Mouse (Mus musculus) liver, adult 2 months (tissue): ENCODE results near the gene Ssbp2. TPM values are rescaled to one million over a fixed set of nuclear protein-coding genes. Genes with fewer than 3 reads are reported as not detected.

Experiments
- DNase-seq: peaks from one replicate; pipeline ENCODE4 v3.0.0-alpha.2; 2011; ENCODE audit warnings: low read depth, low spot score; ENCODE audit errors: extremely low read depth
- H3K27ac ChIP-seq: fragments of 200-500 bp; replicated peaks from 2 replicates; pipeline ENCODE4 v1.5.1; 2012; ENCODE audit warnings: low read depth, mild to moderate bottlenecking, control low read depth, inconsistent platforms, low read length; ENCODE audit not compliant: insufficient read depth
- H3K27me3 ChIP-seq: fragments of 200-500 bp; 2 replicates; pipeline ENCODE4 v1.6.1; 2012; ENCODE audit warnings: mild to moderate bottlenecking, moderate library complexity, low read length, inconsistent platforms; ENCODE audit not compliant: control insufficient read depth, insufficient read depth
- H3K36me3 ChIP-seq: fragments of 200-500 bp; 2 replicates; pipeline ENCODE4 v1.6.1; 2012; ENCODE audit warnings: low read length, inconsistent platforms; ENCODE audit not compliant: control insufficient read depth, insufficient read depth
- H3K4me1 ChIP-seq: fragments of 200-500 bp; 2 replicates; pipeline ENCODE4 v1.6.1; 2011; ENCODE audit warnings: low read length; ENCODE audit not compliant: control insufficient read depth, insufficient read depth
- H3K4me3 ChIP-seq: fragments of 200-500 bp; 2 replicates; pipeline ENCODE4 v1.5.1; 2011; ENCODE audit warnings: low read depth, mild to moderate bottlenecking, control low read depth, low read length, moderate library complexity; ENCODE audit not compliant: insufficient read depth
- H3K79me2 ChIP-seq: fragments of 200-500 bp; 2 replicates; pipeline ENCODE4 v1.6.1; 2012; ENCODE audit warnings: inconsistent platforms, mild to moderate bottlenecking, low read length, moderate library complexity; ENCODE audit not compliant: control insufficient read depth, insufficient read depth
- H3K9ac ChIP-seq: fragments of 200-500 bp; 2 replicates; pipeline ENCODE4 v1.6.1; 2012; ENCODE audit warnings: low read depth, mild to moderate bottlenecking, control low read depth, inconsistent platforms, low read length
- CTCF ChIP-seq: fragments of 200-500 bp; IDR thresholded peaks from 2 replicates; pipeline ENCODE4 v1.5.1; 2011; ENCODE audit warnings: low read depth, low read length, control low read depth
- POLR2A ChIP-seq: fragments of 200-500 bp; IDR thresholded peaks from 2 replicates; pipeline ENCODE4 v1.6.1; 2011; ENCODE audit warnings: low read length, control low read depth; ENCODE audit not compliant: insufficient read depth; ENCODE audit errors: extremely low read depth
- WGBS: fragments of 180-500 bp; shearing (Covaris S2); methylation state at CpG from one replicate; pipeline ENCODE4 v1.1.7; 2018; 5-methylcytosine and 5-hydroxymethylcytosine counted together
- polyA plus RNA-seq: library from polyadenylated mRNA; depleted of rRNA; stranded (reverse); fragments of >200 nt; gene quantifications from 2 replicates; pipeline ENCODE4 v1.2.3, GENCODE M21; 2012
- total RNA-seq: library from RNA; depleted of rRNA; stranded (reverse); fragments of >200 nt; gene quantifications from 2 replicates; pipeline ENCODE4 v1.2.3, GENCODE M21; 2014

Gene Ssbp2
- total and polyA plus RNA-seq, 2 experiments, result 1.2 to 1.7 TPM

GRCm38 (mm10) chr13:91649926-91650325, 189.8 kb downstream of the Ssbp2 start:
- WGBS, result 78% methylated on average over 7 of the region's 7 CpGs
- no peak for DNase-seq
- no peaks in the 10 kb centered on the region for H3K4me1 ChIP-seq

DNA sequence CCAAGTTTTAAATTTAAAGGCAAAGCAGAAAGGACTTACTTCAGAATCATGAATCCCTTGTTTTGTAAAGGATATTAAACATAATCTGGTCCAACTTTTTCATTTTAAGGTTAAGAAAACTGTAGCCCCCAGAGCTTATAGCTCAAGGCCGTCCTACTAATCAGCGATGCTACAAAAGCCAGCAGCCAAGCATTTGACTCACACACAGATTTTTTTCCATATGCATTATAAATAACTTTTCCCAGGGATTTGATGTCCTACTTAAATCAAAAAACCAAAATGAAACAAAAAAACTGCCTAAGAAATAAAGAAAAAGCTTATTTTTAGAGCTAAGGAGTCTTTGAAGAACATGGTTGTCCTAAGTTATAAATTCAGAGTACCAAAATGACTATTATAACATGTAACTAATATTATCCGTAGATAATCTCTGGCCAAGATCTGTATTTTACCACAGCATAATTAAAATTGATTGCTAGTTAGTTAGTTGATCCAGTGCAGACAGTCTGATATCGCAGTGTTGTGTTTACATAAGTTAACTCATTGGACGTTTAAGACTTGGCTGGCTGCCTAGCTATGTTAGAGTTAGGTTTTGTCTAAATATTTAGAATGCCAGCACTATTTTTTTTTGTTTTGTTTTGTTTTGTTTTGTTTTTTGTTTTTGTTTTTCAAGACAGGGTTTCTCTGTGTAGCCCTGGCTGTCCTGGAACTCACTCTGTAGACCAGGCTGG, 201.1 kb downstream of the Ssbp2 start:
- no peaks in the 10 kb centered on the region for H3K4me1 ChIP-seq
- DNase-seq, result peak; percentile 13
- no peaks in the 10 kb centered on the region for H3K27me3 ChIP-seq
- TF ChIP-seq POLR2A (no peak), CTCF (no peak)
- H3K4me3 ChIP-seq, result no peak overlapping the region
- H3K9ac ChIP-seq, result no peak overlapping the region
- H3K27ac ChIP-seq, result no peak overlapping the region
- WGBS, result 48% methylated on average over 5 of the region's 5 CpGs
- no peaks in the 10 kb centered on the region for H3K36me3 ChIP-seq
- no peaks in the 10 kb centered on the region for H3K79me2 ChIP-seq

More at GRCm38 (mm10) chr13:91649926-91650325, 189.8 kb downstream of the Ssbp2 start:
- Histone ChIP-seq H3K27me3 (no peaks in the 10 kb centered on the region), H3K36me3 (no peaks in the 10 kb centered on the region), H3K9ac (no peak overlapping the region), H3K79me2 (no peaks in the 10 kb centered on the region), H3K27ac (no peak overlapping the region), H3K4me3 (no peak overlapping the region)
- no peak for TF ChIP-seq CTCF
- TF ChIP-seq POLR2A, result no peak

GRCm38 (mm10) chr13:91662751-91663150, 202.7 kb downstream of the Ssbp2 start:
- Histone ChIP-seq H3K27me3 (no peaks in the 10 kb centered on the region), H3K4me1 (no peaks in the 10 kb centered on the region), H3K9ac (no peak overlapping the region), H3K27ac (no peak overlapping the region), H3K36me3 (no peaks in the 10 kb centered on the region), H3K4me3 (no peak overlapping the region), H3K79me2 (no peaks in the 10 kb centered on the region)
- WGBS, result 95% methylated on average over 2 of the region's 2 CpGs
- no peak for TF ChIP-seq CTCF
- no peak for TF ChIP-seq POLR2A
- no peak for DNase-seq

DNA sequence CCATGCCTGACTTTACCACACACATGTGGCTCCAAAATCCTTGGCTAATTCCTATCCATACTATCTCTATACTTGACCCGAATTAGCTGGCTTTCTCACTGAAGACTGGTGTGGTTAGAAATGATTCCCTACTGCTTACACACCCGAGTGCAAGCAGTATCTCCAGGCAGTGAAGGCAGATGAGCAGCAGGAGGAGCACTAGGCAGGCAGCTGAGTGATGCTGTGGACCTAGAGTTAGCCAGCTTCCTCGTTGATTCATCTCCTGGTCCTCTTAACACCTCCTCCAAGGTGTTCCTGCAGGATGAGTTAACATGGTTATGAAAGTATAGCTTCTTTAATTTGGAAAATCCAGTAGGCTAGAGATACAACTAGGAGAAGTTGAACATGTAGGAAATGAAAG, 213.2 kb downstream of the Ssbp2 start:
- Histone ChIP-seq H3K4me3 (no peak overlapping the region), H3K27ac (no peak overlapping the region), H3K36me3 (no peaks in the 10 kb centered on the region), H3K9ac (no peak overlapping the region), H3K79me2 (no peaks in the 10 kb centered on the region), H3K4me1 (no peaks in the 10 kb centered on the region; the same call in 1 of the 2 replicates), H3K27me3 (no peaks in the 10 kb centered on the region)
- DNase-seq, result no peak
- TF ChIP-seq CTCF (peak; percentile 25; the same call in 1 of the 2 replicates), POLR2A (no peak)
- 75% methylated on average over 3 of the region's 3 CpGs for whole genome bisulfite sequencing

DNA sequence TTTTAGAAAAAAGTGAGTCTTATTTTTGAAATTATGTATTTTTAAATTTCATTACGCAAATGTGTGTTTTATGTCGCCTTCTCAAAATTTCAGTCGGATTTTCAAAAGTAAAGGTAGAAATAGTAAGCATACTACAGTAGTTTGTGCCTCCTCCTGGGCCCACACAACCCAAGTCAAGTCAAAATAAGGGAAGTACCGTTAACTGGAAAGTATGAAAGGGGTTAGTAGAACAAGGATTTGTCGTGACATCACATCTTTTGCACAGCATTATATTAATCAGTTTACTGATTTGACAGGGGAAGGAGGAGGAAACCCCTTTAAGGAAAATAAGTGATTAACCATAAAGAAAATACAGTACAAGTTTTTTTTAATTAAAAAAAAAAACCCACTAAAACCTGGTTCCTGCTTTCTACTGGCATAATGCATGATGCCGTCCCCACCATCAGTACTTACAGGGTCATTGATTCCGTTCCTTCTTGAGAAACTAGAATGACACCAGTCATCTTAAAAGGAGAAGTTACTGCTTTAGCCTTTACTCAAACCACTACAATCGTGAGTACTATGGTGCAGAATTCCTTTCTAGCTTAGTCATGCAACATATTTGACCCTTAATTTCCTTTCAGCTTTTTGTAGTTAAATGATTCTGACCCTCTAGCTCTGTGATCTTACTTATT, 220.8 kb downstream of the Ssbp2 start:
- H3K27me3 ChIP-seq, result no peaks in the 10 kb centered on the region
- H3K4me3 ChIP-seq, result no peak overlapping the region
- no peaks in the 10 kb centered on the region; the same call in 1 of the 2 replicates for H3K4me1 ChIP-seq
- TF ChIP-seq CTCF (no peak), POLR2A (no peak)
- no peak overlapping the region for H3K27ac ChIP-seq
- no peak overlapping the region for H3K9ac ChIP-seq
- DNase-seq, result no peak
- 86% methylated on average over 8 of the region's 8 CpGs for WGBS
- no peaks in the 10 kb centered on the region for H3K36me3 ChIP-seq
- H3K79me2 ChIP-seq, result no peaks in the 10 kb centered on the region

DNA sequence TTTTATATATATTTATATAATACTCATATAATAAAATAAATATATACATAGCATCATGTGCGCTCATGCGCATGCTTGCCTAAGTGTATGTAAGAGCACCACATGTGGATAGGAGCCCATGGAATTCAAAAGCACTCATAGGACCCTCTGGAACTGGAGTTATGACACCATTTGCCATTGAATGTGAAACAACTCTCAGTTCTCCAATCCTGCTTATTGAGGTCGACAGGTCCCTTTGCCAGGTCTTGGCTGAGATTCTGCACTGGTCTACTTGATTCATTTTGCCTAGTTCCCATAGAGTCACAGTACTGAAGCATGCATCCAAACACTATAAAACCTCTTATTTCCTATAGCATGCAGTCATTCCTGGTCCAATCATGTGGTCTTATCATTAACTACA, 221.4 kb downstream of the Ssbp2 start:
- Histone ChIP-seq H3K27ac (no peak overlapping the region), H3K79me2 (no peaks in the 10 kb centered on the region), H3K36me3 (no peaks in the 10 kb centered on the region), H3K4me1 (no peaks in the 10 kb centered on the region), H3K4me3 (no peak overlapping the region), H3K9ac (no peak overlapping the region), H3K27me3 (no peaks in the 10 kb centered on the region)
- TF ChIP-seq POLR2A (no peak), CTCF (no peak)
- WGBS, result 94% methylated on average over 3 of the region's 3 CpGs
- no peak for DNase-seq
